Mouse (Mus musculus) urinary bladder, adult 2 months (tissue): ENCODE data around the gene Spryd3. TPM values are rescaled to one million over a fixed set of nuclear protein-coding genes. Genes with fewer than 3 reads are reported as not detected.

Experiments
- DNase-seq: peaks from one replicate; pipeline ENCODE4 v3.0.0; 2022; ENCODE audit warnings: low spot score
- polyA plus RNA-seq: library from polyadenylated mRNA; depleted of rRNA; stranded (reverse); fragments of >200 nt; gene quantifications from 2 replicates; pipeline ENCODE4 v1.2.3, GENCODE M21; 2012; rRNA removed

The Spryd3 gene
- polyA plus RNA-seq, 1 experiment = 50.0 TPM

DNA sequence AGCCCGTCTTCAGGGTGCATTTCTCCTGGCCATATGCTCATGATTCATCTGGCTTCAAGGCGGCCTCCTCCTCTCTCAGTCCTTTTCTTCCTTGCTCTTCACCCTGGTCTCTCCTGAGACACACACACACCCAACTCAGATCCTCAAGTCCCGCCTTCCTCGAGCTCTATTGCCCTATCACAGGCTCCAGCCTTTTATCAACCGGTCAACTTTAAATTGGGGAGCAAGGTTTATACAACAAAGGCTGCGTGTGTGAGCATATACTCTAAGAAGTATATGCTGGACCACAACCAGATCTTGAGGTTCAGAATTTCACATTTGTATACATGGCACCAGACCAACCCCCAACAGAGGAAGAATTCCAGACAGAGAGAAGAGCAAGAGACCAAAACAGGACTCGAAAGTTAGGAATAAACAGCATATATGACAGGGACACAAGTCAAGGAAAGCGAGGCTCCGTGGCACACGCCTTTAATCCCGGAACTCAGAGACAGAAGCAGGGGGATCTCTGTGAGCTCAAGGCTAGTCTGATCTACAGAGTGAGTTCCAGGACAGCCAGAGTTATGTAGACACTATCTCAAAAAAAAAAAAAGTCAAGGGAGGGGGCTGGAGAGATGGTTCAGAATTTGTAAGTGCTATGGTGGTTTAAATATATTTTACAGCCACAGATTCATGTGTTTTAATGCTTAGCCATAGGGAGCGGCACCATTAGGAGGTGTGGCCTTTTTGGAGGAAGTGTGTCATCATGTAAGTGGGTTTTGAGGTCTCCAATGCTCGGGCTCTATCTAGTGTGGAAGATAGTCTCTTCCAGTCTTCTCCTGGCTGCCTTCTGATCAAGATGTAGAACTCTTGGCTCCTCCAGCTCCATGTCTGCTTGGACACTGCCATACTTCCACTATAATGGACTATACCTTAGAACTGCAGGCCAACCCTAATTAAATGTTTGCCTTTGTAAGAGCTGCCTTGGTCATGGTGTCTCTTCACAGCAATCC is 65.3 kb downstream of the Spryd3 start:
- no peak for DNase-seq

Other genes with a start within 250 kb of the Spryd3 start
- 0.04 TPM in 1 of 2 replicates, not detected in the other for gene Krt76, start 243.3 kb downstream of the Spryd3 start, polyA plus RNA-seq
- 74.0 and 74.4 TPM in 2 replicates for gene Krt4, start 211.5 kb downstream of the Spryd3 start, polyA plus RNA-seq
- 1.5 and 1.9 TPM in 2 replicates for gene Krt79, start 195.9 kb downstream of the Spryd3 start, polyA plus RNA-seq
- 2.1 and 3.0 TPM in 2 replicates for gene Krt78, start 181.9 kb downstream of the Spryd3 start, polyA plus RNA-seq
- 382 and 417 TPM in 2 replicates for gene Krt8, start 131.8 kb downstream of the Spryd3 start, polyA plus RNA-seq
- gene Krt18, start 108.1 kb downstream of the Spryd3 start, polyA plus RNA-seq = 642 and 655 TPM in 2 replicates
- 121 and 170 TPM in 2 replicates for gene Eif4b, start 62.5 kb downstream of the Spryd3 start, polyA plus RNA-seq
- 69.2 and 107 TPM in 2 replicates for gene Tns2, start 35.8 kb downstream of the Spryd3 start, polyA plus RNA-seq
- 260 TPM in 2 replicates for gene Igfbp6, start 8.1 kb upstream of the Spryd3 start, polyA plus RNA-seq
- gene Soat2, start 14.3 kb upstream of the Spryd3 start, polyA plus RNA-seq = 0.59 and 0.89 TPM in 2 replicates
- 62.9 and 67.8 TPM in 2 replicates for gene Zfp740, start 67.0 kb upstream of the Spryd3 start, polyA plus RNA-seq
- 92.4 and 102 TPM in 2 replicates for gene Csad, start 68.5 kb upstream of the Spryd3 start, polyA plus RNA-seq
- 7.0 and 13.2 TPM in 2 replicates for gene Itgb7, start 95.7 kb upstream of the Spryd3 start, polyA plus RNA-seq
- 72.2 and 76.7 TPM in 2 replicates for gene Rarg, start 121.3 kb upstream of the Spryd3 start, polyA plus RNA-seq
- gene Gm9918, start 134.3 kb upstream of the Spryd3 start, polyA plus RNA-seq = 0.56 and 0.59 TPM in 2 replicates
- 62.6 and 64.4 TPM in 2 replicates for gene Mfsd5, start 143.2 kb upstream of the Spryd3 start, polyA plus RNA-seq
- gene Espl1, start 160.0 kb upstream of the Spryd3 start, polyA plus RNA-seq = 1.7 and 1.9 TPM in 2 replicates
- gene Pfdn5, start 189.9 kb upstream of the Spryd3 start, polyA plus RNA-seq = 396 and 519 TPM in 2 replicates
- 54.1 and 59.1 TPM in 2 replicates for gene Myg1, start 195.5 kb upstream of the Spryd3 start, polyA plus RNA-seq
- 19.1 and 21.4 TPM in 2 replicates for gene Aaas, start 214.5 kb upstream of the Spryd3 start, polyA plus RNA-seq
- 0.15 and 0.21 TPM in 2 replicates for gene Sp7, start 230.9 kb upstream of the Spryd3 start, polyA plus RNA-seq